Mouse (Mus musculus) spleen, adult 2 months (tissue): ENCODE measurements around the gene Tbc1d1.

Experiments
- CTCF ChIP-seq: fragments of 200-500 bp; IDR thresholded peaks from 2 replicates; pipeline ENCODE4 v1.5.1; 2011; ENCODE audit warnings: mild to moderate bottlenecking, inconsistent platforms; ENCODE audit not compliant: insufficient read depth, insufficient read length, insufficient replicate concordance; ENCODE audit errors: extremely low read depth
- POLR2A ChIP-seq: fragments of 200-500 bp; IDR thresholded peaks from 2 replicates; pipeline ENCODE4 v1.6.1; 2011; ENCODE audit warnings: low read depth, low read length, inconsistent platforms

GRCm38 (mm10) chr5:64366113-64366512 is 210.0 kb downstream of the Tbc1d1 start:
- TF ChIP-seq CTCF (no peak), POLR2A (no peak)
